8 mouse cellular contexts compared by ENCODE assay signal in the genomic region with DNA sequence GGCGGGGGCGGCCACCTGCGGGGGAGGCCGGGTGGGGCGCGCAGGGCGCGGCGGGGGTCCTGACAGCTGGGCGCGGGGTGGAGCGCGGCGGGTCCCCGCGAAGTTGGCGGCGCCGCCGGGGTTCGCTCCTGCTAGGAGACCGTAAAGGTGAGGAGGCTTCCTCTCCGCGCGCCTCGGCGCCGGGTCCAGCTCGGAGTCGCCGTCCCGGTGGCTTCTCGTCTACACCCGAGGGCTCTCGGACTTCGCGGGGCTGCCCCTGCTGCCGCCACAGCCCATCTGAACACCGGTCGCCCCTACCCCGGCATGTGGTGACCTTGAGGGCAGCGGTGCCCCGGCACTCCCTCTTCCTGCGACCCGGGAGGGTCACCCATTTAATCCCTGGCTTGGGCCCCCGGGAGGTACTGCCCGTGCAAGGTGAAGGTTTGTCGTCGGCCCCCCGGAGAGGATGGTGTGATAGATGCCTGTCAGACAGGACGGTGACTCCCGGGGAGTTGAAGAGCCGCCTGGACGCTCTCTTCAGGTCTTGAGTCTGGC. TPM values are rescaled to one million over a fixed set of nuclear protein-coding genes. Genes with fewer than 3 reads are reported as not detected.
DNase-seq lines count a peak whose midpoint lies in the region; ATAC-seq and TF ChIP-seq lines count a peak whose summit lies in the region.

No protein-coding gene starts in this region.

- no peak for TF ChIP-seq CTCF in ES-Bruce4 (IDR thresholded peaks at IDR 0.05; ENCODE audit: low read depth, low read length)
- TF ChIP-seq CTCF in spleen, adult 2 months (IDR thresholded peaks at IDR 0.05; ENCODE audit: extremely low read depth, insufficient read depth, insufficient read length, insufficient replicate concordance), result no peak

- H3K4me3 ChIP-seq in ES-Bruce4 (ENCODE audit: low read depth, low read length), result peak overlapping the region; percentile 78
- peak overlapping the region; percentile 98 for H3K4me3 ChIP-seq in heart, embryonic 10.5 days
- H3K4me3 ChIP-seq in kidney, embryonic 16.5 days (ENCODE audit: low read length), result peak overlapping the region; percentile 98
- H3K4me3 ChIP-seq in spleen, adult 2 months (ENCODE audit: extremely low read depth, insufficient read depth, insufficient read length), result peak overlapping the region; percentile 87

- no peak overlapping the region for H3K27ac ChIP-seq in ES-Bruce4 (ENCODE audit: insufficient read depth, low read length)
- peak overlapping the region; percentile 99 for H3K27ac ChIP-seq in heart, embryonic 10.5 days
- H3K27ac ChIP-seq in kidney, embryonic 16.5 days (ENCODE audit: low read length), result peak overlapping the region; percentile 99
- H3K27ac ChIP-seq in spleen, adult 2 months (ENCODE audit: insufficient read depth, low read length), result peak overlapping the region; percentile 76

- no peaks in the 10 kb centered on the region for H3K36me3 ChIP-seq in ES-Bruce4 (ENCODE audit: control insufficient read depth, insufficient read depth, low read length, poor library complexity, severe bottlenecking)
- H3K36me3 ChIP-seq in heart, embryonic 10.5 days, result no peaks in the 10 kb centered on the region
- no peaks in the 10 kb centered on the region for H3K36me3 ChIP-seq in kidney, embryonic 16.5 days (ENCODE audit: insufficient read depth, low read length)
- H3K36me3 ChIP-seq in spleen, adult 2 months (ENCODE audit: control insufficient read depth, insufficient read depth, low read length), result no peaks in the 10 kb centered on the region

- WGBS in heart, embryonic 10.5 days, result under 1% methylated on average over 51 of the region's 54 CpGs
- WGBS in kidney, embryonic 16.5 days, result under 1% methylated on average over 48 of the region's 54 CpGs
- under 1% methylated on average over 38 of the region's 54 CpGs for WGBS in spleen, adult 2 months

- no peaks in the 10 kb centered on the region for H3K4me1 ChIP-seq in ES-Bruce4 (ENCODE audit: control insufficient read depth, insufficient read depth, low read length)
- H3K4me1 ChIP-seq in heart, embryonic 10.5 days, result peaks cover 10% of the 10 kb centered on the region
- peaks cover 20% of the 10 kb centered on the region for H3K4me1 ChIP-seq in kidney, embryonic 16.5 days (ENCODE audit: insufficient read depth, low read length)
- peaks cover 3% of the 10 kb centered on the region for H3K4me1 ChIP-seq in spleen, adult 2 months (ENCODE audit: control insufficient read depth, insufficient read depth, insufficient read length)

- no peaks in the 10 kb centered on the region for H3K9me3 ChIP-seq in ES-Bruce4 (replicated peaks; ENCODE audit: control insufficient read depth, insufficient read depth, low read length, poor library complexity, severe bottlenecking)
- no peaks in the 10 kb centered on the region for H3K9me3 ChIP-seq in heart, embryonic 10.5 days
- no peaks in the 10 kb centered on the region for H3K9me3 ChIP-seq in kidney, embryonic 16.5 days (ENCODE audit: low read length)

- peak overlapping the region; percentile 89 for H3K4me2 ChIP-seq in kidney, embryonic 16.5 days (replicated peaks; ENCODE audit: low read depth, low read length)

- 0 out of 2 replicates have a peak, but pooled peaks have one; percentile 1 for ATAC-seq in kidney, embryonic 16.5 days (ENCODE audit: low FRiP score, low TSS enrichment)
- ATAC-seq in megakaryocyte progenitor cell, adult 5-6 weeks (replicated peaks; ENCODE audit: poor library complexity), result no peak

- H3K9ac ChIP-seq in ES-Bruce4 (ENCODE audit: low read depth, poor library complexity, severe bottlenecking), result peak overlapping the region; percentile 93
- peak overlapping the region; percentile 96 for H3K9ac ChIP-seq in kidney, embryonic 16.5 days (replicated peaks; ENCODE audit: low read length)

- DNase-seq in A20 (ENCODE audit: low read depth, low spot score), result peak; percentile 66
- peak; percentile 42 for DNase-seq in embryo, embryonic 10.5 days (ENCODE audit: low spot score)
- peak; percentile 85 for DNase-seq in heart, embryonic 10.5 days (ENCODE audit: low spot score)
- DNase-seq in lung, postnatal 4 days, result peak; percentile 60 to 61
- DNase-seq in spleen, adult 2 months (ENCODE audit: low read depth in 1 of 2, low spot score in 2 of 2), result peak in 1 of 2 experiments; percentile 44

- H3K27me3 ChIP-seq in ES-Bruce4 (ENCODE audit: control insufficient read depth, insufficient read depth, low read length, poor library complexity, severe bottlenecking), result no peaks in the 10 kb centered on the region; the same call in 1 of the 2 replicates
- no peaks in the 10 kb centered on the region for H3K27me3 ChIP-seq in heart, embryonic 10.5 days (ENCODE audit: insufficient read depth, poor library complexity, severe bottlenecking)
- H3K27me3 ChIP-seq in kidney, embryonic 16.5 days (ENCODE audit: insufficient read depth, low read length), result no peaks in the 10 kb centered on the region
- no peaks in the 10 kb centered on the region for H3K27me3 ChIP-seq in spleen, adult 2 months (ENCODE audit: control insufficient read depth, insufficient read depth, low read length)

- TF ChIP-seq EP300 in ES-Bruce4 (IDR thresholded peaks at IDR 0.05; ENCODE audit: insufficient read depth, low read depth, low read length), result no peak

- TF ChIP-seq POLR2A in ES-Bruce4 (IDR thresholded peaks at IDR 0.05; ENCODE audit: insufficient read depth, low read length), result no peak
- no peak for TF ChIP-seq POLR2A in spleen, adult 2 months (IDR thresholded peaks at IDR 0.05; ENCODE audit: low read depth, low read length)

RNA-seq across cellular contexts. Expression of a gene that starts 1.3 kb away (rescaled TPM):
- 55.4 and 68.1 TPM in 2 replicates for polyA plus RNA-seq in ES-Bruce4 (2011; ENCODE audit: insufficient read depth, insufficient read length, low read depth, missing spikeins)
- polyA plus RNA-seq in heart, embryonic 10.5 days (2016; fragmentation: Nextera tagmentation; extraction: Ambion mirVana), result 106 and 129 TPM in 2 replicates
- 164 and 182 TPM in 2 replicates for polyA plus RNA-seq in kidney, embryonic 16.5 days (2015; fragmentation: Nextera tagmentation; extraction: Ambion mirVana)
- polyA plus RNA-seq in spleen, adult 2 months (2012; rRNA removed), result 5.3 and 9.3 TPM in 2 replicates
- 31.2 and 32.3 TPM in 2 replicates for total RNA-seq in megakaryocyte progenitor cell, adult 5-6 weeks (2015)
- 28.5 and 57.0 TPM in 2 replicates for total RNA-seq in megakaryocyte progenitor cell, adult 5-6 weeks (2017)
